Mouse (Mus musculus): ENCODE measurements around the gene Dnm1. TPM values are rescaled to one million over a fixed set of nuclear protein-coding genes. Genes with fewer than 3 reads are reported as not detected.

The Dnm1 gene
- polyA plus RNA-seq, 1 experiment: 44.0 TPM

GRCm38 (mm10) chr2:32327200-32327599 is 25.9 kb downstream of the Dnm1 start:
- Histone ChIP-seq H3K4me3 (replicated peaks; ENCODE audit: extremely low read depth, low read depth, low read length) (no peak overlapping the region), H3K4me1 (ENCODE audit: control insufficient read depth, insufficient read depth, low read length) (no peaks in the 10 kb centered on the region)
- WGBS: 71% methylated on average over 4 of the region's 4 CpGs
- TF ChIP-seq POLR2A (IDR thresholded peaks at IDR 0.05; ENCODE audit: borderline replicate concordance, extremely low read depth, low read depth, low read length) (no peak), CTCF (IDR thresholded peaks at IDR 0.05; ENCODE audit: insufficient read depth, low read length) (no peak)
- no peak for DNase-seq

DNA sequence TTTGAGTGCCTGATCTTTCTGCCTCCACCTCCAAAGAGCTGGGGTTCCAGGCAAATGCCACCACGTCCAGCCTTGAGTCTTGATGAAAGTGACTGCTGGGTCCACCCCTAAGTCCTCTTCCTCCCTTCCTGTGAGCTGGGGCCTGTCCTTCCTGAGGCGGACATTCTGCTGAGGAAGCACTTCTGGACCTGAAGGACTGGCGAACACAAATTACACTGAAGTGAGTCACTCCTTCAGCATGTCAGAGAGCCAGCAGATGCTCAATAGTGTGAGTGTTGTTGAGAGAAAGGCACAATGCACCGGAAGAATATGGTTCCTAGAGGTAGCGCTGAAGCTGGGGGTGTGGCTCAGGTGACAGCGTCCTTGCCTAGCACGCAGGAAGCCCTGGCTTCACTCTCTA is 27.8 kb downstream of the Dnm1 start:
- TF ChIP-seq CTCF (IDR thresholded peaks at IDR 0.05; ENCODE audit: insufficient read depth, low read length): no peak
- no peak for TF ChIP-seq POLR2A (IDR thresholded peaks at IDR 0.05; ENCODE audit: borderline replicate concordance, extremely low read depth, low read depth, low read length)
- H3K4me3 ChIP-seq (replicated peaks; ENCODE audit: extremely low read depth, low read depth, low read length): no peak overlapping the region
- DNase-seq: no peak
- peaks cover 2% of the 10 kb centered on the region; the same call in 1 of the 2 replicates for H3K4me1 ChIP-seq (ENCODE audit: control insufficient read depth, insufficient read depth, low read length)
- 24% methylated on average over 7 of the region's 7 CpGs for WGBS

DNA sequence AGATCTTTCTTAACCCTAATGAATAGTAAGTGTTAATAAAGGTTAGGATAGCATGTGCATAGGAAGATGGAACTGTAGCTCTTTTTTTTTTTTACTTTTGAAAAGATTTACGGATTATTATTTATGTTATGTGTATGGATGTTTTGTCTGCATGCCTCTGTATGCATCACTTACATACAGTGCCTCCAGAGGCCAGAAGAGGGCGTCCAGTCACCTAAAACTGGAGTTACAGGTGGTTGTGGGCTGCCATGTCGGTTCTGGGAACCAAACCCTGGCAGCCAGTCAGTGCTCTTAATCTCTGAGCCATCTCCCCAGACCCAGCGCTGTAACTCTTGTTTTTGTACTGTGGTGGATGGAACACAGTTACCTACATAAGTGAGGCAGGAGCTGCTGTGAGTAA is 28.8 kb downstream of the Dnm1 start:
- DNase-seq: no peak
- no peak for TF ChIP-seq CTCF (IDR thresholded peaks at IDR 0.05; ENCODE audit: insufficient read depth, low read length)
- Histone ChIP-seq H3K4me1 (ENCODE audit: control insufficient read depth, insufficient read depth, low read length) (peaks cover 2% of the 10 kb centered on the region; the same call in 1 of the 2 replicates), H3K4me3 (replicated peaks; ENCODE audit: extremely low read depth, low read depth, low read length) (no peak overlapping the region)
- 60% methylated on average over 4 of the region's 4 CpGs for WGBS

- peaks cover 2% of the 10 kb centered on the region; the same call in 1 of the 2 replicates for H3K4me1 ChIP-seq (ENCODE audit: control insufficient read depth, insufficient read depth, low read length)
- 84% methylated on average over 7 of the region's 7 CpGs for WGBS
- H3K4me3 ChIP-seq (replicated peaks; ENCODE audit: extremely low read depth, low read depth, low read length): no peak overlapping the region
- TF ChIP-seq POLR2A (IDR thresholded peaks at IDR 0.05; ENCODE audit: borderline replicate concordance, extremely low read depth, low read depth, low read length): no peak
- TF ChIP-seq CTCF (IDR thresholded peaks at IDR 0.05; ENCODE audit: insufficient read depth, low read length): no peak
- no peak for DNase-seq
These were observed 30.1 kb downstream of the Dnm1 start for GRCm38 (mm10) chr2:32322754-32323741.

- DNase-seq: no peak
- WGBS: 60% methylated on average over 9 of the region's 9 CpGs
These were observed 31.4 kb downstream of the Dnm1 start for GRCm38 (mm10) chr2:32321591-32322298.

DNA sequence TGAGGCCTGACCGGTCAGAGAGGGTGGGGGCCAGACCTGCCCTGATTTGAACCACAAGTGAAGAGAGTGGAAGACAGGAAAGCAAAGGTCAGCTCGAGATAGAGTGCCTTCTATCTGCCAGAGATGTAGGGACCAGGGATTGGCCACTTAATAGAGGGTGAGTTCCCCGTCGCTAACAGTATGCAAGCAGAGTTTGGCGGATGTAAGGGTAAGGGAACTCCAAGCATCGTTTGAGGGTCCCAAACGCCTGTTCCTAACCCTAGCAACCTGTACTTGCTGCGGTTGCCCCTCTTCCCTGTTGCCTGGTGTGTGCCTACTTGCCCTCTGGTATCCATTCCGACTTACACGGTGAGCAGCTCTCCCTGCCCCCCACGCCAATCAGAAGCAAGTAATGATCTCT is 32.4 kb downstream of the Dnm1 start:
- DNase-seq: no peak
- WGBS: 68% methylated on average over 11 of the region's 11 CpGs
- Histone ChIP-seq H3K4me3 (replicated peaks; ENCODE audit: extremely low read depth, low read depth, low read length) (no peak overlapping the region), H3K4me1 (ENCODE audit: control insufficient read depth, insufficient read depth, low read length) (peaks cover 3% of the 10 kb centered on the region; the same call in 1 of the 2 replicates)
- TF ChIP-seq POLR2A (IDR thresholded peaks at IDR 0.05; ENCODE audit: borderline replicate concordance, extremely low read depth, low read depth, low read length) (no peak), CTCF (IDR thresholded peaks at IDR 0.05; ENCODE audit: insufficient read depth, low read length) (no peak)

More at GRCm38 (mm10) chr2:32321591-32322298, 31.4 kb downstream of the Dnm1 start:
- no peak for TF ChIP-seq CTCF (IDR thresholded peaks at IDR 0.05; ENCODE audit: insufficient read depth, low read length)
- no peak for TF ChIP-seq POLR2A (IDR thresholded peaks at IDR 0.05; ENCODE audit: borderline replicate concordance, extremely low read depth, low read depth, low read length)
- Histone ChIP-seq H3K4me1 (ENCODE audit: control insufficient read depth, insufficient read depth, low read length) (peaks cover 2% of the 10 kb centered on the region; the same call in 1 of the 2 replicates), H3K4me3 (replicated peaks; ENCODE audit: extremely low read depth, low read depth, low read length) (no peak overlapping the region)

DNA sequence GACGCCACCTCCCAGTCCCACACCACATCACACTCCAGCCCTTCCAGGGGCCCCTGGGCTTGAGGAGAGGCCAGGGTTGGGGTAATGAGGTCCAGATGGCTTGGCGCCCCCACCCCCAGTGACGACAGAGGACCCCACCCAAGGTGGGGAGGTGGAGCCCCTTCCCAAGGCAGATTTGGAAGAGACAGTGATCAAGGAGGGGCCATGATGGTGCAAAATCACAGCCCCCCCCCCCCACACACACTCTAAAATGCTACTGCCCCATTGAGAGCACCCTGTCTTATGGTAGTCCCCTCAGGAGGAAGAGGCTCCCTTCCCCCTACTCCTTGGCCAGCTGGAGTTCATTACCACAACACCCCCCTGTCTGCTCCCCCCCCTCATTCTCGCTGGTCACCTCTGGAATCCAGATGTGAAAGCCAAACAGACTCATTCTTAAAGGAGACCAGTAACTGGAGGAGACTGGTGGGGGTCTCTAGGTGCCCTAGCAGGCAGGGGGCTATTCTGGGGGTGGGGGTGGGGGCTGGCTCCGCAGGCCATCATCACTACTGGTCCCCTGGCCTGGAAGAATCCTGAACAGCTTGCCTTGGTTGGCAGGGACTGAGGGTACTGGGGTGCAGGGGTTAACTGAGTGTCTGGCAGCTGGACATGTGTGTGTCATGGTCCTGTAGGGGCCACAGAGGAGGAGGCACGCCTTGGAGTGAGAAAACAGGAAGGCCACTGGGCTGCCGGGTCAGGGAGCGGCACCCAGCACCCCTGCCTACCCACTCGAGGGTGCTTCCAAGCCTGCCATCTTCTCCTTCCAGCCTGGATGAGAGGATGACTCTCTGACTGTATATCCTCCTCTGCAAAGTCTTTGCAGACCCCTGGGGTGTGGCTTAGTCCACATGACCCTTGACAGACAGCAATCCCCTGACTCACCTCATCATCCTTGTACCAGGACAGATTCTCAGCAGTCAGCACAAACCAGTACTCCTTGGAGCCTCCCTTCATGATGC is 33.3 kb downstream of the Dnm1 start:
- TF ChIP-seq POLR2A (IDR thresholded peaks at IDR 0.05; ENCODE audit: borderline replicate concordance, extremely low read depth, low read depth, low read length) (no peak), CTCF (IDR thresholded peaks at IDR 0.05; ENCODE audit: insufficient read depth, low read length) (no peak)
- WGBS: 33% methylated on average over 9 of the region's 9 CpGs
- DNase-seq: no peak
- H3K4me3 ChIP-seq (replicated peaks; ENCODE audit: extremely low read depth, low read depth, low read length): no peak overlapping the region
- peaks cover 5% of the 10 kb centered on the region; the same call in 1 of the 2 replicates for H3K4me1 ChIP-seq (ENCODE audit: control insufficient read depth, insufficient read depth, low read length)

DNA sequence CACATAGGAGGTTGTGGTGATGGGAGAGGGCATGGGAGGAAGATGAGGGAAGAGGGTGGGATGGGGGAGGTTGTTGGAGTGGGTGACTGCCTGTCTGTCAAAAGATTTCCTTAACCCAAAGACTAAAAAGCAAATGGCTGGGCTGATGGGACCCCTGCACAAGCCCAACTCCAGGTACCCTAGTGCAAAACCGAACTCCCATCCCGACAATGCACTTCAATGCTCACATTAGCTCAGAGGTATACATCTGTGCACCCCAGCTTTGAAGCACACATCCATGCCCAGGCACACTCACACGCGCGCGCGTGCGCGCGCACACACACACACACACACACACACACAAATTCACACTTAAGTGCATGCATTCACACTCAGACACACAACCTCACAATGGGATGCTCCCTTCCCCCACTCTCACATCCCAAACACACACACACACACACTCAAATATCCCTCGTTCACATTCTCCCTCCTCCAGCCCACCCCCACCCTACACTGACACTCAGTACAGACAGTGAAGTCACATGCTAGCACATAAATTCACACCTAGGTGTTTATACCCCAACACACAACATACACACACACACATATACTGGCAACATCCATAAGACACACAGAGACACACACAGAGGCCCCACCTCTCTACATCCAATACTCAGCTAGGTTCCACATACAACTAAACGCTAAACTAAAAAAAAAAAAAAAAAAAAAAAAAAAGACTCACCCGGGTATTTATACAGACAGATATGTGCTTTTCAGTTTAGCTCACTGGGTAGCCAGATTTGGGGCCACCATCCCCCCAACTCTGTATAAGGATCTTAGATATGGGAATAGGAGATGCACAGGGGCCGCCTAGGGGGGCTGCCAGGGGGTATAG is 34.2 kb downstream of the Dnm1 start:
- Histone ChIP-seq H3K4me3 (replicated peaks; ENCODE audit: extremely low read depth, low read depth, low read length) (peak overlapping the region; percentile 58), H3K4me1 (ENCODE audit: control insufficient read depth, insufficient read depth, low read length) (peaks cover 5% of the 10 kb centered on the region; the same call in 1 of the 2 replicates)
- 63% methylated on average over 14 of the region's 14 CpGs for WGBS
- DNase-seq: no peak
- no peak for TF ChIP-seq POLR2A (IDR thresholded peaks at IDR 0.05; ENCODE audit: borderline replicate concordance, extremely low read depth, low read depth, low read length)
- no peak for TF ChIP-seq CTCF (IDR thresholded peaks at IDR 0.05; ENCODE audit: insufficient read depth, low read length)

Data from lung, adult 2 months (tissue).